Mouse (Mus musculus) lung, postnatal 0 days (tissue): ENCODE measurements at regions not wholly inside any gene's neighbourhood (a gene's known extent, or its start where the extent isn't known, plus 50 kb on each side); places are given as distances from the start of the nearest gene placed in this dataset.

Experiments used
- ATAC-seq: fragments of 200-750 bp; cut with Nextera tagmentation; 2 replicates; pipeline ENCODE4 v1.8.0; 2017; ENCODE audit warnings: moderate library complexity
- DNase-seq: peaks from one replicate; pipeline ENCODE4 v3.0.0-alpha.2; 2016; ENCODE audit warnings: low spot score
- H3K27ac ChIP-seq: fragments of 300-500 bp; sonication (generic); 2 replicates; pipeline ENCODE4 v1.5.1; 2014; ENCODE audit warnings: antibody characterized with exemption, mild to moderate bottlenecking, low read length, mixed read lengths
- H3K27me3 ChIP-seq: fragments of 300-500 bp; sonication (generic); replicated peaks from 2 replicates; pipeline ENCODE4 v1.6.1; 2014; ENCODE audit warnings: low read length, mixed read lengths; ENCODE audit not compliant: insufficient read depth
- H3K36me3 ChIP-seq: fragments of 300-500 bp; sonication (generic); 2 replicates; pipeline ENCODE4 v1.6.1; 2014; ENCODE audit warnings: low read length, mixed read lengths; ENCODE audit not compliant: insufficient read depth
- H3K4me1 ChIP-seq: fragments of 300-500 bp; sonication (generic); 2 replicates; pipeline ENCODE4 v1.6.1; 2014; ENCODE audit warnings: antibody characterized with exemption, low read depth, low read length, mixed read lengths; ENCODE audit not compliant: insufficient read depth
- H3K4me2 ChIP-seq: fragments of 300-500 bp; sonication (generic); replicated peaks from 2 replicates; pipeline ENCODE4 v1.6.1; 2014; ENCODE audit warnings: low read depth, mild to moderate bottlenecking, low read length, moderate library complexity, mixed read lengths
- H3K4me3 ChIP-seq: fragments of 300-500 bp; sonication (generic); 2 replicates; pipeline ENCODE4 v1.5.1; 2014; ENCODE audit warnings: low read depth, low read length
- H3K9ac ChIP-seq: fragments of 300-500 bp; sonication (generic); replicated peaks from 2 replicates; pipeline ENCODE4 v1.6.1; 2014; ENCODE audit warnings: low read depth, mild to moderate bottlenecking
- H3K9me3 ChIP-seq: fragments of 300-500 bp; sonication (generic); 2 replicates; pipeline ENCODE4 v1.6.1; 2016; ENCODE audit warnings: low read length, mixed read lengths
- CTCF ChIP-seq: IDR thresholded peaks from 2 replicates; pipeline ENCODE4 v1.5.1; 2016; ENCODE audit warnings: antibody characterized with exemption, mild to moderate bottlenecking
- EP300 ChIP-seq: IDR thresholded peaks from 2 replicates; pipeline ENCODE4 v1.6.1; 2016; ENCODE audit warnings: antibody characterized with exemption, mild to moderate bottlenecking, control low read depth
- WGBS: fragments of 180-500 bp; shearing (Covaris S2); extraction: QIAGEN DNeasy Blood & Tissue Kit; methylation state at CpG from one replicate; pipeline ENCODE4 v1.1.7; 2014; 5-methylcytosine and 5-hydroxymethylcytosine counted together

DNA sequence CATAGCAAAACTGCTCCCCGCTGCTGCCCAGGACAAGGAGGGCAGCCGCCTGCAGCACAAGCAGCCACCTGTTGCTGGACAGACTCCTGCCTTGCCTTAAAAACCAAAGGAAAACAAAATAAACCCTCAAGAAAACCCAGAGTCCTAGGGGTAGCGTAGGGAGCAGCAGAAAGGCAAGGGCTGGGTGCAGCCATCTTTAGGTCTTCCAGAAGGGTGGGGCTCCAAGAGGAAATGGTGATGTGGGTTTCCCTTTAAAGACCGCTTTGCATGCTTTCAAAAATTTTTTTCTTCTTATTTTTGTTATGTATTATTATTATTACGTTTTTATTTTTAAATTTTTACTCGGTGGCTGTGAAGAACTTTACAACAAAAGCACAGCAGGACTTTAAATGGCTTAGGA, 300.1 kb downstream of the Vrk1 start:
- TF ChIP-seq CTCF: no peak
- no peak for TF ChIP-seq EP300
- H3K9me3 ChIP-seq: no peaks in the 10 kb centered on the region

DNA sequence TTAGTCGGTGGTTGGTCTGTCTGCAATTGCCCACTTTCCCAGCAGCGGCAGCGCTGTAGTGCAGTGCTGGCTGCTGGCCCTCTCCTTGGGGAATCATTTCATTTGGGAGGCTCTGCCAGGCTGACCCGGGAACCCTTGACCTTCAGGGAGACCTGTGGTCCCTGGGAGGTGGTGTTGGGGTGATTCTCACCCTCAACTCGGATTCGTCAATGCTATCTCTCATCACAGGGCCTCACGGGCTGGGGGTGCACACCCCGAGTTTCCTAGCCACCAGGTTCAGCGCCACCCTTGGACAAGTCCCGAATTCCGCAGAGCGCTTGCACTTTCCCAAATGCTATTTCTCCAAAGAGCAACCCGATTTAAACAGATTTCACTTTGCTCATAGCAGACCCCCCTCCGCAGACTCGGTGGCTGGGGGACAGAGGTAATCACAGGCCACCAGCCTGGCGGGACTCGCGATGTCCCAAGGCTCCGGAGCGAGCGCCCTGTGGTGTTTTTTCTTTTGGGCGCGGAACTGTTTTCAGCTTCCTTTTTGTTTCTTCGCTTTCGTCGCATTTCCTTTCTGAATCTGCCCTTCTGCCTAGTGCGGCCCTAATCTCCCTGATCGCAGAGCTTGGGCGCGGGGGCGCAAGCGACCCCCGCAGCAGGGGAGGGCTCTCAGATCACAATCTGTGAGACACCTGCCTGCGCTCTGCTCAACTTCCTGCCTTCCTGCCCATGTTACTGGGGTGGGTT, 300.7 kb downstream of the Vrk1 start:
- Histone ChIP-seq H3K9ac (no peak overlapping the region; the same call in 1 of the 2 replicates), H3K9me3 (no peaks in the 10 kb centered on the region), H3K36me3 (no peaks in the 10 kb centered on the region), H3K27ac (no peak overlapping the region), H3K4me3 (peak overlapping the region; percentile 33), H3K27me3 (no peaks in the 10 kb centered on the region; the same call in 1 of the 2 replicates), H3K4me2 (peak overlapping the region; percentile 75), H3K4me1 (no peaks in the 10 kb centered on the region)
- no peak for DNase-seq
- WGBS: 2% methylated on average over 34 of the region's 34 CpGs
- no peak for TF ChIP-seq EP300
- TF ChIP-seq CTCF: peak; percentile 10; the same call in 1 of the 2 replicates
- ATAC-seq: no peak

More for the DNA sequence above, 300.1 kb downstream of the Vrk1 start:
- H3K27ac ChIP-seq: no peak overlapping the region
- WGBS: 43% methylated on average over 6 of the region's 6 CpGs
- H3K4me1 ChIP-seq: no peaks in the 10 kb centered on the region
- H3K4me3 ChIP-seq: no peak overlapping the region
- H3K36me3 ChIP-seq: no peaks in the 10 kb centered on the region
- H3K4me2 ChIP-seq: peak overlapping the region; percentile 75
- DNase-seq (no peak), ATAC-seq (no peak)
- H3K9ac ChIP-seq: no peak overlapping the region
- no peaks in the 10 kb centered on the region; the same call in 1 of the 2 replicates for H3K27me3 ChIP-seq

DNA sequence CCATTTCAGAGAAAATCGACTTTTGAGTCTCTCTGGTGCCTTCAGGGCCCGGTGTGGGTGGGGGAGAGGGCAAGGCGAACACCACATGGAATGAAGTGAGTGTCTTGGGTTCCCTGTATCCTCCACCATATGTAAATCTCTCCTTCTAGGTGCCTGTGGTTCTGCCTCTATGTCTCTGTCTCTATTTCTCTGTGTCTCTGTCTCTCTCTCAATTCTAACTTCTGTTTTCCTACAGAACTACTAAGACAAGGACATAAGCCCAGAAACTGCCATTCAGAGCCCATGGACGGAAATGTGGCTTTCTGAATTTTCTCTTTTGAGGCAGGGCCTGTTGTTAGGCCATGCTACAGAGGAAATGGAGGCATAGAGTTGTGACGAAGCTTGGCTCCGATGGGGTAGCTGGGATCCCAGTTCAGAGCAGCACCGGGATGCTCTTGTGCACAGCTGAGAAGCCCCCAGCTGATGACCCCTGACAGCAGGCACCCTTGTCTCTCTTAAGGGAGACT, 301.3 kb downstream of the Vrk1 start:
- H3K4me2 ChIP-seq: peak overlapping the region; percentile 75
- TF ChIP-seq EP300 (no peak), CTCF (no peak)
- H3K9ac ChIP-seq: no peak overlapping the region
- WGBS: 54% methylated on average over 7 of the region's 7 CpGs
- H3K4me3 ChIP-seq: peak overlapping the region; percentile 33
- H3K36me3 ChIP-seq: no peaks in the 10 kb centered on the region
- no peaks in the 10 kb centered on the region for H3K4me1 ChIP-seq
- no peak for ATAC-seq
- H3K9me3 ChIP-seq: no peaks in the 10 kb centered on the region
- no peaks in the 10 kb centered on the region; the same call in 1 of the 2 replicates for H3K27me3 ChIP-seq
- H3K27ac ChIP-seq: no peak overlapping the region
- no peak for DNase-seq

DNA sequence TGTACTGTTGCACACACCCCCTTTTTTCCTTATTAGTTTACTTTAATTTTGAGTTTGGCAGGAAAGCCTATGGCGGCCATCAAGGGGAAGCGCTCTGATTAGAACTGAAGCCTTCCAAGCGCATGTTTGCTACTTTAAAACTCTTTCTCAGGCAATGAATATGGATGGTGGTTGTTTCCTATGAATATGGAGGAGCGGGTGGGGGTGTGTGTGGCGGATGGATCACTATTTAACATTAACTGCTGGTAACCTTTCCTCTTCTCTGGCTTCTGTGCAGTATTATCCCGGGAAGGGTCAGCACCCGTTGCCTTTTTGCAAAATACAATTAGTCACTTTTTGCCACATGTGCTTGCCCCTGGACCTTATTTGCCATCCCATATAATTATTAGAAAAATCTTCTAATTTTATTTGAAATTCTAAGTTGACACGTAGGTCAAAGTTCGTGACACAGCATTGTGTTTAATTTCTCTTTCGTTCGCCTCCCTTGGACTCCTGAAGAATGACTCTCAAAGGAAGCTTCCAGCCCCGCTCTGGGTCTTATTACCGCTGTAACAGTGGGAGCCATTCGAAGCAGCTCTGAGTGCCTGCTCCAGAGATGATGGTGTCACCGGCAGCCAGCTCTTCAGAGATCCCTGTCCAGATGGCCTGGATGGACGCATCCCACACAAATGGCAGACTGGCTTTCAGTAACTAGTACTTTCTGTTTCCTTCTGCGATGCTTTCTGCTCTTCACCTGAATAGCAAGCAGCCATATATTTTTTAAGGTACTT, 302.0 kb downstream of the Vrk1 start:
- DNase-seq (no peak), ATAC-seq (no peak)
- Histone ChIP-seq H3K4me1 (no peaks in the 10 kb centered on the region), H3K4me3 (no peak overlapping the region), H3K9ac (no peak overlapping the region), H3K4me2 (no peak overlapping the region), H3K36me3 (no peaks in the 10 kb centered on the region), H3K27ac (no peak overlapping the region), H3K27me3 (no peaks in the 10 kb centered on the region; the same call in 1 of the 2 replicates), H3K9me3 (no peaks in the 10 kb centered on the region)
- TF ChIP-seq CTCF: no peak
- no peak for TF ChIP-seq EP300
- WGBS: 85% methylated on average over 17 of the region's 17 CpGs

DNA sequence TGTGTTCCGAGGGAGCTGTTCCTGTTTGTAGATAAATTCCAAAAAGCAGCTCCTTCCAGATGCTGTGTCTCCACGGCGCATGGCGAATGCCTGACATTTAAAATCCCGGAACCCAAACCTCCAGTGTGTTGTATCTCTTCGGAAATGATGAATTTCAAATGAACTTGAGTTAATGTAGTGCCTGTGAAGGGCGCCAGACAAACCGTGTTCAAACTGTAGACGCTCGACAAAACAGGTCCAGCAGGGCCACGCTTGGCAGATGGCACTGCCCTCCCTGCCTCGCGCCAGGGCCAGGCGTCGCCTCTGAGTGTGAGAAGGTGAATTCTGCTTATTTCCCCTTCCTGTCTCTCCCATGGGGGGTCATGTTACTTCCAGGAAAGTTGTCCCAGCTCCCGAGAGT, 307.7 kb downstream of the Vrk1 start:
- WGBS: 67% methylated on average over 16 of the region's 16 CpGs
- TF ChIP-seq EP300 (no peak), CTCF (no peak)
- ATAC-seq: no peak

DNA sequence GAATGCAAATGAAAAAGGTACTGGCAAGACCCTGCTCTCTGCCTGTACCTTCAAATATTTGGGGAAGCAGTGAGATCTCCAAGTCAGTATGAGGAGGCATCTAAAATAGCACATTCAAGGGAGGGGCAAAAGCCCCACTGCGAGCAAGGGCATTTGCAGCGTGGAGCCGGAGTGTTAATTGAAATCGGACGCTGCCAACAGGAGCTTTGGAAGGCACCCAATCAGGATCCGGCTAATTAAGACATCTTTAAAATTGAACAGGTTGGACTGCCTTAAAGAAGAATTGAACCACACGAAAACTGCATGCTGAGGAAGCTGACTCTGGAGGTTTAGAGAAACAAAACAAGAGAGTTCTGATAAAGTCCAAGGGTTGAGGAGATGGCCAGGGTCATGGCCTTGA, 311.5 kb downstream of the Vrk1 start:
- no peaks in the 10 kb centered on the region for H3K4me1 ChIP-seq
- DNase-seq (no peak), ATAC-seq (no peak)
- TF ChIP-seq CTCF (no peak), EP300 (no peak)
- no peak overlapping the region for H3K4me2 ChIP-seq
- no peak overlapping the region for H3K27ac ChIP-seq
- WGBS: 79% methylated on average over 7 of the region's 7 CpGs
- no peaks in the 10 kb centered on the region for H3K27me3 ChIP-seq
- H3K9ac ChIP-seq: no peak overlapping the region
- H3K9me3 ChIP-seq: no peaks in the 10 kb centered on the region
- no peak overlapping the region for H3K4me3 ChIP-seq
- no peaks in the 10 kb centered on the region for H3K36me3 ChIP-seq

More for the DNA sequence above, 307.7 kb downstream of the Vrk1 start:
- no peak overlapping the region for H3K4me3 ChIP-seq
- H3K4me1 ChIP-seq: no peaks in the 10 kb centered on the region
- H3K9ac ChIP-seq: no peak overlapping the region
- H3K4me2 ChIP-seq: no peak overlapping the region
- H3K9me3 ChIP-seq: no peaks in the 10 kb centered on the region
- no peaks in the 10 kb centered on the region for H3K36me3 ChIP-seq
- DNase-seq: no peak
- H3K27ac ChIP-seq: no peak overlapping the region
- H3K27me3 ChIP-seq: no peaks in the 10 kb centered on the region
